Mouse (Mus musculus) stomach, embryonic 15.5 days (tissue): ENCODE measurements around the gene Cd40lg. TPM values are rescaled to one million over a fixed set of nuclear protein-coding genes. Genes with fewer than 3 reads are reported as not detected.

Experiments
- ATAC-seq: fragments of 200-750 bp; cut with Nextera tagmentation; 2 replicates; pipeline ENCODE4 v1.8.0; 2017; ENCODE audit warnings: low read depth, moderate number of reproducible peaks, moderate TSS enrichment; ENCODE audit not compliant: insufficient read depth, low FRiP score
- H3K27ac ChIP-seq: fragments of 300-500 bp; sonication (generic); 2 replicates; pipeline ENCODE4 v1.5.1; 2015; ENCODE audit warnings: mild to moderate bottlenecking, inconsistent platforms
- H3K27me3 ChIP-seq: fragments of 300-500 bp; sonication (generic); replicated peaks from 2 replicates; pipeline ENCODE4 v1.6.1; 2015; ENCODE audit warnings: inconsistent platforms
- H3K36me3 ChIP-seq: fragments of 300-500 bp; sonication (generic); 2 replicates; pipeline ENCODE4 v1.6.1; 2015; ENCODE audit warnings: inconsistent platforms
- H3K4me1 ChIP-seq: fragments of 300-500 bp; sonication (generic); 2 replicates; pipeline ENCODE4 v1.6.1; 2015; ENCODE audit warnings: inconsistent platforms
- H3K4me2 ChIP-seq: fragments of 300-500 bp; sonication (generic); 2 replicates; pipeline ENCODE4 v1.6.1; 2015; ENCODE audit warnings: mild to moderate bottlenecking, inconsistent platforms
- H3K4me3 ChIP-seq: fragments of 300-500 bp; sonication (generic); replicated peaks from 2 replicates; pipeline ENCODE4 v1.5.1; 2015; ENCODE audit warnings: inconsistent platforms
- H3K9ac ChIP-seq: fragments of 300-500 bp; sonication (generic); 2 replicates; pipeline ENCODE4 v1.6.1; 2015; ENCODE audit warnings: inconsistent platforms
- H3K9me3 ChIP-seq: fragments of 300-500 bp; sonication (generic); 2 replicates; pipeline ENCODE4 v1.6.1; 2016; ENCODE audit warnings: inconsistent platforms
- WGBS: fragments of 180-500 bp; shearing (Covaris S2); methylation state at CpG from one replicate; pipeline ENCODE4 v1.1.7; 2015; 5-methylcytosine and 5-hydroxymethylcytosine counted together
- polyA plus RNA-seq: library from polyadenylated mRNA; unstranded; fragments of >200 nt; fragmentation: Nextera tagmentation; extraction: Ambion mirVana; gene quantifications from 2 replicates; pipeline ENCODE4 v1.2.1, GENCODE M21; 2015

Cd40lg gene
- polyA plus RNA-seq, 1 experiment from 2014 or later: not detected

DNA sequence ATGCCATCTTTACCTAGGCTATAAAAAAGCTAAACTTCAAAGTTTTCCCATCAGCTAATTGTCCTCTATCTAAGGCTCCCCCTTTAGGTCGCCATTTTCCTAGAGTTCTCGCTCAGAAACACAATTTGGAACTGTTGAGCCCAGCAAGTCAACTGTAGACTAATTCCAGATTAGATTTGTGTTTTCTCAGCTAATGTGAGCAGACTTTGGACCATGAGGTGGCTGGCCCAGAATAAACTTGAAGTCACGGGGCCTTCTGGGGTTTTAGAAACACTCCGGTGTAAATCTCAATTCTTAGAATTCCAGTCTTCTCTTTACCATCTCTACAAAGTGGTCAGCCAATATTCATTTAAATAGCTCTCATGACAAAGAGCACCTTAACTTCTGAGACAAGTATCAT is 3.6 kb downstream of the Cd40lg start:
- H3K4me2 ChIP-seq: no peak overlapping the region
- no peak overlapping the region for H3K4me3 ChIP-seq
- H3K27ac ChIP-seq: no peak overlapping the region
- H3K36me3 ChIP-seq: no peaks in the 10 kb centered on the region
- WGBS: 84% methylated on average over 4 of the region's 4 CpGs
- H3K4me1 ChIP-seq: no peaks in the 10 kb centered on the region
- H3K9ac ChIP-seq: no peak overlapping the region
- ATAC-seq: no peak
- no peaks in the 10 kb centered on the region for H3K9me3 ChIP-seq
- H3K27me3 ChIP-seq: no peaks in the 10 kb centered on the region

DNA sequence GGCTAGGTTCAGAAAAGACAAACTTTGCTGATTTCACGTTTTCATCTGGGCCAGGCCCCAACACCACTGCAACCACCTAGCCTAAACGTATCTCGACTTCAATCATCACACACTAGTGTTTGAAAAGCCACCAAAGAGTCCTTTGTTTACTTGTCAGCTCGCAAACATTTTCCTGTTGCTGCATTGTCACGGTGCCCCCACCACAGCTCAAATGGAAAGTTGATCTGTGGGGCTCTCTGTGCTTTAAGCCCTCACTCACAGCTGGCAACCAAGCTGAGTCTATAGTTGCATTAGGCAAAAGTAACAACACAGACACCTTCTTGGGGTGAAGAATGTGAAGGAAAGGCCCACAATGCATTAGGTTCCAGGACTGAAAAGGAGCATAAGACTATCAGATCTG is 4.3 kb downstream of the Cd40lg start:
- Histone ChIP-seq H3K4me1 (no peaks in the 10 kb centered on the region), H3K4me3 (no peak overlapping the region), H3K36me3 (no peaks in the 10 kb centered on the region), H3K27ac (no peak overlapping the region), H3K27me3 (no peaks in the 10 kb centered on the region), H3K4me2 (no peak overlapping the region), H3K9ac (no peak overlapping the region), H3K9me3 (no peaks in the 10 kb centered on the region)
- ATAC-seq: no peak
- WGBS: 52% methylated on average over 5 of the region's 5 CpGs

DNA sequence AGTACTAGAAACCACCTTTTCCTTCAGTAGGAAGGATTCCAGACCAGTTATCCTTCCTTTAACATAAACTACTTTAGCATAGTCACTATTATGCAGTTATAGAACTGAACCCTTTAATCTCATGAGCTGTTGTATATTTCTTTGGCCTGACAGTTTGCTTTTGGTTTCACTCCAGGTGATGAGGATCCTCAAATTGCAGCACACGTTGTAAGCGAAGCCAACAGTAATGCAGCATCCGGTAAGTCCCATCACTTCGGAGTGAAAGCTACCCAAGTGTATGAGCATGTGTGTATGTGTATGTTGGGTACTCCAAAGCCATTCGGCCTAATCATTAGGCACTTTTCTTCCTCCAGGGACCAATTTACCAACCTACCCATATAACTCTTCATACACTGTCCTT is 7.6 kb downstream of the Cd40lg start:
- 79% methylated on average over 5 of the region's 5 CpGs for WGBS
- no peak for ATAC-seq

DNA sequence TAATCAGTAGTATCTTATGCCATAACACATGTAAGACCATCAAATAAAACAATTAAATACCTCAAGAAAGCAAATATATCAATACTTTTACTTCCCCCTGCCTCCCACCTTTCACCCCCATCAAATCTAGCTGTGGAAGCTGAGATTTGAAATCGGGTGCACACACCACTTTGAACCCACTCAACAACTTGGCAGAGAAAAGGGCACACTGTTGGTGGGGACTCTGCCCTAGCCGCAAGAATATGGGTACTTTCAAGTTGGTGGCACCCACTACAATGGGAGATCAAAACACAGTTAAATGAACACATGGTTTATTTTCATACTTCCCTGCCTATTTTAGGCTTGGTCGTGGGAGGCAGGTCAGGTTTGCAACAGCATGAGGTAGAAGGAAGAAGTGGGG is 9.9 kb downstream of the Cd40lg start:
- 76% methylated on average over 3 of the region's 3 CpGs for WGBS
- no peaks in the 10 kb centered on the region for H3K27me3 ChIP-seq

More for the DNA sequence above, 7.6 kb downstream of the Cd40lg start:
- no peaks in the 10 kb centered on the region for H3K27me3 ChIP-seq
- H3K4me3 ChIP-seq: no peak overlapping the region
- no peaks in the 10 kb centered on the region for H3K9me3 ChIP-seq
- H3K9ac ChIP-seq: no peak overlapping the region
- no peaks in the 10 kb centered on the region for H3K36me3 ChIP-seq
- no peak overlapping the region for H3K4me2 ChIP-seq
- H3K27ac ChIP-seq: no peak overlapping the region
- no peaks in the 10 kb centered on the region for H3K4me1 ChIP-seq

DNA sequence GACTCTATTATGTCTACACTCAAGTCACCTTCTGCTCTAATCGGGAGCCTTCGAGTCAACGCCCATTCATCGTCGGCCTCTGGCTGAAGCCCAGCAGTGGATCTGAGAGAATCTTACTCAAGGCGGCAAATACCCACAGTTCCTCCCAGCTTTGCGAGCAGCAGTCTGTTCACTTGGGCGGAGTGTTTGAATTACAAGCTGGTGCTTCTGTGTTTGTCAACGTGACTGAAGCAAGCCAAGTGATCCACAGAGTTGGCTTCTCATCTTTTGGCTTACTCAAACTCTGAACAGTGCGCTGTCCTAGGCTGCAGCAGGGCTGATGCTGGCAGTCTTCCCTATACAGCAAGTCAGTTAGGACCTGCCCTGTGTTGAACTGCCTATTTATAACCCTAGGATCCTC is 11.4 kb downstream of the Cd40lg start:
- Histone ChIP-seq H3K27me3 (no peaks in the 10 kb centered on the region), H3K4me3 (no peak overlapping the region), H3K4me1 (no peaks in the 10 kb centered on the region), H3K9ac (no peak overlapping the region), H3K9me3 (no peaks in the 10 kb centered on the region), H3K36me3 (no peaks in the 10 kb centered on the region), H3K4me2 (no peak overlapping the region), H3K27ac (no peak overlapping the region)
- 87% methylated on average over 10 of the region's 10 CpGs for whole genome bisulfite sequencing
- no peak for ATAC-seq

More for the DNA sequence above, 9.9 kb downstream of the Cd40lg start:
- H3K4me2 ChIP-seq: no peak overlapping the region
- H3K9ac ChIP-seq: no peak overlapping the region
- no peak for ATAC-seq
- no peaks in the 10 kb centered on the region for H3K36me3 ChIP-seq
- no peak overlapping the region for H3K27ac ChIP-seq
- no peaks in the 10 kb centered on the region for H3K9me3 ChIP-seq
- H3K4me1 ChIP-seq: no peaks in the 10 kb centered on the region
- no peak overlapping the region for H3K4me3 ChIP-seq

DNA sequence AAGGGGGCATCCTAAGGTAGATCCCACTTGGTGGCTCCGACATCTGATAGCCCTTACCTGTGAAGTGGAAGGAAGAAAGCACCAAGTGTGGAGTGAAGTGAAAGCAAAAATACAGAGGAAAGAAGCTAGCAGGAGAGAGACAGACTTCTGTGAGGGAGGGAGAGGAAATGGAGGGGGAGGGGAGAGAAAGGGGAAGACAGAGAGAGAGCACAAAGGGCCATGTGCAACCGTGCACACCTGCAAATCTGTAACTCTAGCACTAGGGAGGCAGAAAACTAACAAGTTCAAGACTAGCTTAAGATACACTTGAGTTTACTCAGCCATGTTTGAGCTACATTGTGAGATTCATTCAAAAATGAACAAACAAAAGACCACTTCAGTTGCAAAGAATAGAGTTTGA is 16.2 kb downstream of the Cd40lg start:
- Histone ChIP-seq H3K4me2 (no peak overlapping the region), H3K4me1 (no peaks in the 10 kb centered on the region), H3K9me3 (no peaks in the 10 kb centered on the region), H3K4me3 (no peak overlapping the region), H3K36me3 (no peaks in the 10 kb centered on the region), H3K9ac (no peak overlapping the region), H3K27me3 (no peaks in the 10 kb centered on the region), H3K27ac (no peak overlapping the region)
- ATAC-seq: no peak
- WGBS: 61% methylated on average over 2 of the region's 2 CpGs

DNA sequence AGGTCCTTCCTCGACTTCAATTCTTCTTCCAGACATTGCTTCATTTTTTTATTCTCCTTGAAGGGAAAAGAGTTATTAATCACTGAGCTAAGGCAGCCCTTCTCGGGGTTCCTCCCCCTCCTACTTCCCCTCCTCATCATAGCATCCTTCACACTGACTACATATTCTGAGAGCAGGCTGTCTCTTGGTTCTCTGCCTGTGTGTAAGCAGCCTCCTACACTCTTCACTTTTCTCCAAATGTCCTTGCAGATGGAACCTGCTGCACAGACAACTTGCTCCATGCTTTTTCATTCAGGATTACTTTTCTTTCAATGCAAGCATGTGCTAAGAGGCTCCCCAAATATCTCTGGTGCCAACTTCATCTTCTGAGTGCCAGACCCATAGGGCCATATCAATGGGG is 21.7 kb downstream of the Cd40lg start:
- ATAC-seq: no peak
- Histone ChIP-seq H3K9ac (no peak overlapping the region), H3K36me3 (no peaks in the 10 kb centered on the region), H3K4me2 (no peak overlapping the region), H3K4me3 (no peak overlapping the region), H3K27ac (no peak overlapping the region), H3K27me3 (no peaks in the 10 kb centered on the region), H3K9me3 (no peaks in the 10 kb centered on the region), H3K4me1 (no peaks in the 10 kb centered on the region)
- WGBS: 33% methylated on average over 2 of the region's 2 CpGs

DNA sequence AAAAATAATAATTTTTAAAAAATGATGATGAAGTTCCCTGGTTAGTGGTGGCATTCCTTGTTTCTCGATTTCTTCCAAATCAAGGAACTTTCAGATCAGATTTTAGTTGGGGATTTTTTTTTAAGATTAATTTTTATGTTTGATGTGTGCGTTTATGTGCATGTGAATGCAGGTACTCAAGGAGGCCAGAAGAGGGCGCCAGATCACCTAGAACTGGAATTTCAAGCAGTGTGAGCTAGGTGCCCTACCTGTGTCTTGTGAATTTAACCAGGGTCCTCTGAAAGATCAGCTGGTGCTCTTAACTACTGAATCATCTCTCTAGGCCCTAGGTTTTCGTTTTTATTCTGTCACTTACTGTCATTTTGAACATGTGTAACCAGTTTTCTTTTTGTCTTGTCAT is 24.0 kb downstream of the Cd40lg start:
- Histone ChIP-seq H3K27me3 (no peaks in the 10 kb centered on the region), H3K9ac (no peak overlapping the region), H3K4me1 (no peaks in the 10 kb centered on the region), H3K4me2 (no peak overlapping the region), H3K4me3 (no peak overlapping the region), H3K9me3 (no peaks in the 10 kb centered on the region), H3K36me3 (no peaks in the 10 kb centered on the region), H3K27ac (no peak overlapping the region)
- 57% methylated on average over 4 of the region's 4 CpGs for WGBS
- ATAC-seq: no peak

DNA sequence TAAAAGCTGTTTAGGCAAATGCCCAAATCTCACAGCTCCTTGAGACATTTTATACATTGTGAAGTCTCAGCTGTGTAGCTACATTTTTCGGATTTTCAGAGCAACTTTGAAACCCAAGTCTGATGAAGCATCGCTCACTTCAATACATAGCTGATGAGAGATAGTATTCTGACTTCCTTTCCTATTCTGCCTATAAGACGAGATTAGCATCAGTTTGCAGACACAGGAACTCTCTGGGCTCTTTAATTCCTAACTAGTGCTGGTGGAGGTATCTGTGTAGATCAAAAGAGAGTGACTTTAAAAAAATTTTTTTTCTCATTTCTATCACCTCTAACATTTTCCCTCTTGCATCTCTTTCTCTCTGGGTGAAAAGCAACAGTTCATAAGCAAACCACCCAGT is 26.6 kb downstream of the Cd40lg start:
- Histone ChIP-seq H3K27me3 (no peaks in the 10 kb centered on the region), H3K36me3 (no peaks in the 10 kb centered on the region), H3K9ac (no peak overlapping the region), H3K4me2 (no peak overlapping the region), H3K4me1 (no peaks in the 10 kb centered on the region), H3K4me3 (no peak overlapping the region), H3K9me3 (no peaks in the 10 kb centered on the region), H3K27ac (no peak overlapping the region)
- ATAC-seq: no peak
- 64% methylated on average over 3 of the region's 3 CpGs for whole genome bisulfite sequencing

DNA sequence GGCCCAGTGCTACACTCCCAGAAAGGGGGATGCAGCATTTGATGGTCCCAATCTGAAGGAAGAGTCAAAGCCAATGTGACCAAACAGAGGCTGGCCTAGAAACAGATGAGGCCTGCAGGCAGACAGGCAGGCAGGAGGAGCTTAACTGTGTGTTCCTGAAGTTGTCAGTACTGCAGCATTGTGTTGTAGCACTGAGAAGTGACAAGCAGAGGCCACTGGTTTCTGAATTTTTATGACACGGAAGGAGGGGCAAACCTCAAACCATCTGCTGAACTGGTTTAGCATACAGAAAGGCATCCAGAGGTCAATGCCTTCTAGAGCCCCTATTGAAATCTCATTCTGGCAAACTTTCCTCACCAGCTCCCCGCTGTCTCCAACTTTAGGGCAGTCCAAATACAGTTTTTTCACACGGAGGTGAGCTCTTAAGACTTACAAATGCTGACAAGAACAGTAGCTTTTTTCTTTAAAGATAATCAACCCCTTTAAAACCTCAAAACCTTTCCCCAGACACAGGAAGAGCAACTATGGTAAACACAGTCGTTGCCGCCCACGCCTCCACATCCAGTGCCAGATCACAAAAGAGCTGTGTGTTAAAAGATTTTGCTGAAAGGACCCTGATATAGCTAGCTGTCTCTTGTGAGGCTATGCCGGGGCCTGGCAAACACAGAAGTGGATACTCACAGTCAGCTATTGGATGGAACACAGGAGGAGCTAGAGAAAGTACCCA is 41.5 kb downstream of the Cd40lg start:
- 63% methylated on average over 7 of the region's 7 CpGs for WGBS
- Histone ChIP-seq H3K9ac (no peak overlapping the region), H3K27ac (no peak overlapping the region), H3K4me2 (no peak overlapping the region), H3K36me3 (no peaks in the 10 kb centered on the region), H3K27me3 (no peaks in the 10 kb centered on the region), H3K4me3 (no peak overlapping the region), H3K4me1 (no peaks in the 10 kb centered on the region), H3K9me3 (no peaks in the 10 kb centered on the region)
- no peak for ATAC-seq

DNA sequence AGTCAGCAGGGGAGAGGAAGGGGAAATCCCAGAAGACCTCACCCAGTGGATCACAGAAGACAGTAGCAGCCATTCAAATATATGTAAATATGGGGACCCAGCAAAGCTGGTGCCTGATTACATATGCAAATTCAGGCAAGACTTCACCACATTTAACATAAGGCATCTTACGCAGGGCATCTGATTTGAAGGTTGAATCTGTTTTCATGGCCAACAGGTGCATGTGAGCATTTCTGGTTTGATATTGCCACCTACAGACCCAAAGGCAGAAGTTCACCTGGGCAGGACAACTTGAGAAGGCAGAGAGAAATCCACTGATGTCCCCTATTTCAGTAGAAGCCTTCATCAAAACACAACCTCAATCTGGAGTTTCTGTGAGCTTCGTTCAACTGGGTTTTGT is 48.8 kb downstream of the Cd40lg start:
- Histone ChIP-seq H3K27ac (no peak overlapping the region), H3K27me3 (no peaks in the 10 kb centered on the region), H3K4me2 (no peak overlapping the region), H3K4me3 (no peak overlapping the region), H3K9me3 (no peaks in the 10 kb centered on the region), H3K36me3 (no peaks in the 10 kb centered on the region), H3K9ac (no peak overlapping the region), H3K4me1 (no peaks in the 10 kb centered on the region)
- no peak for ATAC-seq
- 60% methylated on average over 2 of the region's 2 CpGs for WGBS

DNA sequence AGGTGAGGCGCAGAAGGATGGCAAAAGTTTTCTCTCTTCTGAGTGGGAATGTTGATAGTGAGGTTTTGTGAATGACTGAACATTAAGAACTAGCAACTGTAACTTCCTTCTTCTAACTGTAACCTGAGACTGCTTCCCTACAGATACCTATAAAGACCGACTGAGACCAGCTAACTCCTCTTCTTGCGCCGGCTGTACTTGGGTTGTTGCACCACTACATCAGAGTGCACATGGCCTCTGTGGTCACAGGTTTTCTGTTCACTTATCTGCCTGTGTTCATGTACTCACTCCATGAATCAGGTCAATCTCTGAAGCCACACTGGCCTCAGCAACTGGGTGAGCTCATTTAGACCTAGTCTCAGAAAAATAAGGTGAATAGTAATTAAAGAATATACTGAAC is 51.6 kb downstream of the Cd40lg start:
- no peak for ATAC-seq
- WGBS: 69% methylated on average over 4 of the region's 4 CpGs

More for the DNA sequence above, 51.6 kb downstream of the Cd40lg start:
- Histone ChIP-seq H3K27me3 (no peaks in the 10 kb centered on the region), H3K4me2 (no peak overlapping the region), H3K4me1 (no peaks in the 10 kb centered on the region), H3K27ac (no peak overlapping the region), H3K4me3 (no peak overlapping the region), H3K9me3 (no peaks in the 10 kb centered on the region), H3K36me3 (no peaks in the 10 kb centered on the region), H3K9ac (no peak overlapping the region)
